Mouse (Mus musculus) layer of hippocampus, adult 11-12 months (tissue): ENCODE data around the gene Tusc2.
"Not testable (repeated sequence)": the region's sequence is repeated elsewhere in the genome, so short reads cannot be mapped to it uniquely, and the experiment has no call there.

Source experiments
- DNase-seq: peaks from one replicate; pipeline ENCODE4 v3.0.0; 2022; ENCODE audit warnings: low spot score

Tusc2 gene

GRCm38 (mm10) chr9:107545199-107545598, 17.9 kb upstream of the Tusc2 start:
- no peak for DNase-seq

GRCm38 (mm10) chr9:107545602-107546001, 17.5 kb upstream of the Tusc2 start:
- DNase-seq = peak; percentile 78

GRCm38 (mm10) chr9:107547026-107547425, 16.0 kb upstream of the Tusc2 start, which contains the start of gene Zmynd10:
Gene Zmynd10 (plus strand): TSS chr9:107547298.
- DNase-seq = peak; percentile 88

GRCm38 (mm10) chr9:107547957-107548356, 15.1 kb upstream of the Tusc2 start:
- DNase-seq = no peak

GRCm38 (mm10) chr9:107548820-107549219, 14.2 kb upstream of the Tusc2 start:
- no peak for DNase-seq

- no peak for DNase-seq
These were observed 13.6 kb upstream of the Tusc2 start for GRCm38 (mm10) chr9:107549297-107550074.

- no peak for DNase-seq
These were observed 12.5 kb upstream of the Tusc2 start for GRCm38 (mm10) chr9:107550491-107551116.

GRCm38 (mm10) chr9:107551117-107551889, 11.8 kb upstream of the Tusc2 start, which contains the start of gene Rassf1:
Gene Rassf1 (plus strand): TSS chr9:107551555.
- DNase-seq = no peak

- no peak for DNase-seq
These were observed 11.1 kb upstream of the Tusc2 start for GRCm38 (mm10) chr9:107551890-107552355.

- no peak for DNase-seq
These were observed 10.2 kb upstream of the Tusc2 start for GRCm38 (mm10) chr9:107552690-107553393.

- DNase-seq = no peak
These were observed 9.3 kb upstream of the Tusc2 start for GRCm38 (mm10) chr9:107553541-107554318.

GRCm38 (mm10) chr9:107554319-107554825, 8.7 kb upstream of the Tusc2 start:
- DNase-seq = peak; percentile 95

- DNase-seq = no peak
These were observed 8.0 kb upstream of the Tusc2 start for GRCm38 (mm10) chr9:107555031-107555457.

GRCm38 (mm10) chr9:107555701-107556100, 7.4 kb upstream of the Tusc2 start:
- DNase-seq = no peak

GRCm38 (mm10) chr9:107556346-107556745, 6.7 kb upstream of the Tusc2 start:
- no peak for DNase-seq

- not testable (repeated sequence) for DNase-seq
These were observed 2.5 kb downstream of the Tusc2 start for GRCm38 (mm10) chr9:107565556-107565955.

- DNase-seq = peak; percentile 76
These were observed 3.1 kb downstream of the Tusc2 start for GRCm38 (mm10) chr9:107566041-107566709.

GRCm38 (mm10) chr9:107566855-107567254, 3.8 kb downstream of the Tusc2 start:
- no peak for DNase-seq

- DNase-seq = no peak
These were observed 4.8 kb downstream of the Tusc2 start, which contains the start of gene Hyal2 for GRCm38 (mm10) chr9:107567702-107568319. Gene Hyal2 (plus strand): TSS chr9:107567945.
